Mouse (Mus musculus) small intestine, adult 2 months (tissue): ENCODE data around the gene Gm20388.

Source experiments
- CTCF ChIP-seq: fragments of 200-500 bp; IDR thresholded peaks from 2 replicates; pipeline ENCODE4 v1.5.1; 2012; ENCODE audit warnings: low read depth, mild to moderate bottlenecking, control low read depth, inconsistent platforms, low read length, moderate library complexity, mixed read lengths; ENCODE audit not compliant: insufficient replicate concordance, insufficient read length; ENCODE audit errors: extremely low read depth
- POLR2A ChIP-seq: fragments of 200-500 bp; IDR thresholded peaks from 2 replicates; pipeline ENCODE4 v1.6.1; 2012; ENCODE audit warnings: low read depth, mild to moderate bottlenecking, control low read depth, inconsistent platforms, low read length, moderate library complexity

GRCm38 (mm10) chr8:121123113-121123512, 1212.5 kb downstream of the Gm20388 start:
- TF ChIP-seq POLR2A, result no peak
- no peak for TF ChIP-seq CTCF
